Mouse (Mus musculus) E14TG2a.4 (cell line): Measurements from ENCODE around the gene Etnk1.

Experiments used
- CTCF ChIP-seq: conservative IDR thresholded peaks from 2 replicates; pipeline ENCODE4 v1.5.1; 2014; ENCODE audit warnings: low read length
- NANOG ChIP-seq: IDR thresholded peaks from 2 replicates; pipeline ENCODE4 v1.6.1; 2014; ENCODE audit warnings: borderline replicate concordance, low read length, mixed read lengths
- POU5F1 ChIP-seq: IDR thresholded peaks from 2 replicates; pipeline ENCODE4 v1.6.1; 2014; ENCODE audit warnings: low read length, borderline replicate concordance

DNA sequence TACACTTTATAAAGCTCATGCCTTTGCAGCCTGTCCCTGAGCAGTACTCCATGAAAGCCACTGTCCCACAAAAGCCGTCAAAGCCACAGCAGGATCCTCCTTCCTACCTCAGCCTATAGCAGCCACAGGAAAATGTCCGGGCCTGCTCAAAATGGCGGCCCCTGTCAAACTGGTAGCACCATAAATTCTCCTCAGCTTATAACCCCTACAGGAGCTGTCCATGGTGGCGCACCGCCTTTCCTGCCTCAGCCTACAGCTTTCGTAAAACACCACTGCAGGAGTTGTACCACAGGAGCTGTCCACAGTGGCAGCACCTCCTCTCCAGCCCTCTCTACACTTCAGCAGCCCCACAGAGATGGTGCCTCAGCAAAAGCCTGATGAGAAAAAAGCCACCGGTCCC lies 37.6 kb upstream of the Etnk1 start:
- no peak for TF ChIP-seq CTCF
- TF ChIP-seq NANOG = no peak
- TF ChIP-seq POU5F1 = no peak
